Mouse (Mus musculus) kidney, adult 18-20 months (tissue): ENCODE results near the gene Pcbd2.
"Not testable (repeated sequence)": the region's sequence is repeated elsewhere in the genome, so short reads cannot be mapped to it uniquely, and the experiment has no call there.

Experiments used
- DNase-seq: peaks from one replicate; pipeline ENCODE4 v3.0.0; 2021

Pcbd2 gene

GRCm38 (mm10) chr13:55727120-55727838, at the start of gene Pcbd2:
Gene Pcbd2, plus strand, starts transcription at chr13:55727368.
- DNase-seq, result peak; percentile 88

DNA sequence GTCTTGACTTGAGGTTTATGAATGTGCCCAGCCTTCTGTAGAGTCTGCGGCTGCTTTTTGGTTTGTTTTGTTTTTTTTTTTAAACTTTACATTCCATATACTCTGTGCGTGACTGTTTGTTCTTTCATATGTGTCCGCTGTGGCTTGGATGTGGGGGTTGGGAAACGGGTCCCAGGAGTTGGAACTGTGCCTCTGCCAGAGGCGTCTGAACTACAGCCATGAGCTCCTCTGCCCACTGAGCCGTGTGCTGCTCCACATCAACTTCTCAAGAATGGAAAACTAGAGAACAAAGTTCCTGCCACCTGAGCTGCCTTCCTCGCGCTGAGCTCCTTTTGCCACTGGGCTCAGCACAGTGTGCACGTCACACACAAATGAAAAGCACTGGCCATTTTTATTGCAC, 45.0 kb upstream of the Pcbd2 start:
- DNase-seq, result peak; percentile 36

GRCm38 (mm10) chr13:55683581-55683980, 43.6 kb upstream of the Pcbd2 start:
- DNase-seq, result no peak

DNA sequence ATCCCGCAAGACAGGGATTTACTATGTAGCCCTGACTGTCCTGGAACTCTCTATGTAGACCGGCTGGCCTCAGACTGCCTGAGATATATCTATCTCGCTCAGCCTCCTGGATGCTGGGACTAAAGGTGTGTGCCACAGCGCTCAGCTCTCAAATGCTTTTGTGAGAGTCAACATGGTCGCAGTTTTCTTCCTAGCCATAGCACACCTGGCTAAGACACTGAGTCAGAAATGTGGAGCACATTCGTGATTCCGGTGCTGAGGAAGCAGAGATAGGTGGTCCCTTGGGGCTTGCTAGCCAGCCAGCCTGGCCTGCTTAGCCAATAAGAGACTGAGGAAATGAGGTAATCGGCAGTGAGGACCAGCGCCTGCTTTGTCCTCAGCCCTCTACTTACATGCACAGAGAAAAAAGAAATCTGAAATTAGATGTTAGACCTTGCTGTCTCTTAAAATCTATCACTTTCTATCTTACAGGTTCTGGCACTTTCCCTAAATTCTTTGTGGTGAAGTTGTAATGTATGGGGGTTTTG, 41.0 kb upstream of the Pcbd2 start:
- no peak for DNase-seq

GRCm38 (mm10) chr13:55687927-55688602, 39.1 kb upstream of the Pcbd2 start:
- no peak for DNase-seq

GRCm38 (mm10) chr13:55692535-55693242, 34.5 kb upstream of the Pcbd2 start, which contains the start of gene B230219D22Rik:
Gene B230219D22Rik, plus strand, starts transcription at chr13:55693124.
- peak; percentile 90 for DNase-seq

DNA sequence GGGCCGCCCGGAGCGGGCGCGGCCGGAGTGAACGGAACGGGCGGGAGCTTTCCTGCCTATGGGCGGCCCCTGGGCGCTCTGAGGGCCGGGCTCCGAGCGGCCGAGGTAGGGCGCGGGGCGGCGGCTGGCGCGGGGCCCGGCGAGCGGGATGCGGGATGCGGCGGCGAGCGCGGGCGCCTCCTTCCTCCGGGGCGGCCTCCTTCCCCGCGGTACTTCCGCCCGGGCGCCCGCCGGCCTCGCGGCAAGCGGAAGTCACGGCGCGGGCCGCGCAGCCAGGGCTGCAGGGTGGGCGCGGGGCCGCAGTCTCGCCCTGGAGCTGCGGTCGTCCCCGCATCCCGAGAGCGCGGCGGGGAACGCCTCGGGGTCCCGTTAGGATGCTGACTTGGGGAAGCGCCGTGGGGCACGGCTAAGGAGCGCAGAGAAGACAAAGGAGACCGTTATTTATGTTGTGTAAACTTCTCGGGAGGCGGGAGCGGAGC, 33.9 kb upstream of the Pcbd2 start:
- DNase-seq, result no peak

DNA sequence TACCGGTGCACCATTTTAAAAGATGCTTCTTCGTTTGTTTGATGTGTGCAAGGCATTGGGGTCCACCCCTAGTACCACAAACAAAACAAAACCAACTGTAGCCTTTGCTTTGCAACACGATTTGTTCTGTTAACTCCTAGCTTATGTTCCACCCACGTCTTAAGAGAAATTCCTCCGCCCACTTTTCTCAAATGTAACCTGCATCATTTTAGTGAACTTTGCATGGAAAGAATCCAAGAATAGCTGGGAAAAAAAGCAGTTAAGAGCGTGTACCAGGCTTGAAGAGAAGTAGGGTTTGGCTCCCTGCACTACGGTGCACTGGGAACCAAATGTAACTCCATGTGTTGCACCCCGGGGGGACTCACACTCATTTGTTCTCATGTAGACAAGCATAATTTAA, 33.1 kb upstream of the Pcbd2 start:
- no peak for DNase-seq

- not testable (repeated sequence) for DNase-seq
These were observed 31.2 kb upstream of the Pcbd2 start for GRCm38 (mm10) chr13:55695989-55696388.

DNA sequence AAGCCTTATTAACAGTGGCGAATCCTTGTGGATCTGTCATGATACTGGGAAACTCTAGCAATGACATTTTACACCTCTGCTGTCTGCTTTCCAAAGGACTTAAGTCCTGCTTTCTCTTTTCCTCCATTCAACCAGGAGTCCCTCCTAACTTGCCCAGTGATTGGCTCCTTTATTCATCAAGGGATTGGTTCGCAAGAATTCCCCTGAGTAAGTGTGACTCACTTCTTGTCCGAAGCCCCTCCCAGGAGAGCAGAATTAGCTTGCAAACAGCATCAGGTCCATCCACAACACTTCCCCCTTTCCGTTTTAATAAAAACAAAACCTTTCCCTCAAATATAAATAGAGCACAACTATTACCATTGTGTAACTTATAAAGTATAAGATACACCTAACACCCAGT, 22.9 kb upstream of the Pcbd2 start:
- no peak for DNase-seq

- DNase-seq, result no peak
These were observed 14.3 kb upstream of the Pcbd2 start for GRCm38 (mm10) chr13:55712846-55713245.

DNA sequence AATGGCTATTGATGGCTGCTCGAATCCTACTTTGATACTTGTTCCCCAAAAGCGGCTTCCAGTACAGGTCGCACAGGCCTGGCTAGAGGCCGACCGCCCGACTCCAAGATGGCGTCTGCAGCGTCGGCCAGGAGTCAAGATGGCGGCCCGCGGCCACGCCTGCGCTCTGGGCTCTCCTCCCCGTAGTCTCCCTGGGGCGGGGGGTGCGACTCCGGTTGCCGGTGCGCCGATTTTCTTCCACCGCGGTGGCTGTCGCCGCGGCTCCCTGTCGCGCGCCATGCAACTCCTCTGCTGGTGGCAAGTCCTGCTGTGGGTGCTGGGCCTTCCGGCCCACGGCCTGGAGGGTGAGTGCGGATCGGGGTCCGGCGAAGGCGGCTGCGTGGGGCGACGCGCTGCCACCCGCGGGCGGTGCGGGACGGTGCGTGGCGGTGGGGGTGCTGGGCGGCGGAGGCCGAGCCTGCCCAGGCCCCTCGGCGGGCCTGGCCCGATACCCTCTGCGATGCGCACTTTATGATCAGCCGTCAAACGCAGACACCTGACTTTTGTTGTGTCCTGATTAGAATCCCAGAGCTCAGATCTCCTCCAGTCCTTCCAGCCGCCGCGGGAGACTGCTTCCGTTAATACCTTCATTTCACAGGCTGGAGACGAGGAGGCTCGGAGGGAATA, 12.5 kb upstream of the Pcbd2 start, which contains the start of gene Txndc15:
TSS of gene Txndc15 (plus strand) at position 150 of the 666 bp plus-strand sequence.
- DNase-seq, result peak; percentile 92

DNA sequence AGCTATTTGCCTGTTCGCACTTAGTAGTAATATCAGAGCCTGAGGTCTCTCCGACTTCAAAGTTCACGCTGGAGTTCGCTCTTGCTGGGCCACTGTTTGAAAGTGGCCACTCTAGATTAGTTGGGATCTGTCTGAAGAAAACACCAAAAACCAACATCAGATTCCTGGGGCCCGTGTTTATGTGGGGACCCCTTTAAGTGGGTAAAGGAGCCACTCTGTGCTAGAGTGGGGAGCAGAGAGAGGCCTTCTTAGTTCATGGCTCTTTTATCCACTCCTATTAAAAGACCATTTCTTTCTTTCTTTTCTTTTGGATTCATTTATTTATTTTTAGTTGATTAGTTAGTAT, 12.0 kb upstream of the Pcbd2 start:
- no peak for DNase-seq

DNA sequence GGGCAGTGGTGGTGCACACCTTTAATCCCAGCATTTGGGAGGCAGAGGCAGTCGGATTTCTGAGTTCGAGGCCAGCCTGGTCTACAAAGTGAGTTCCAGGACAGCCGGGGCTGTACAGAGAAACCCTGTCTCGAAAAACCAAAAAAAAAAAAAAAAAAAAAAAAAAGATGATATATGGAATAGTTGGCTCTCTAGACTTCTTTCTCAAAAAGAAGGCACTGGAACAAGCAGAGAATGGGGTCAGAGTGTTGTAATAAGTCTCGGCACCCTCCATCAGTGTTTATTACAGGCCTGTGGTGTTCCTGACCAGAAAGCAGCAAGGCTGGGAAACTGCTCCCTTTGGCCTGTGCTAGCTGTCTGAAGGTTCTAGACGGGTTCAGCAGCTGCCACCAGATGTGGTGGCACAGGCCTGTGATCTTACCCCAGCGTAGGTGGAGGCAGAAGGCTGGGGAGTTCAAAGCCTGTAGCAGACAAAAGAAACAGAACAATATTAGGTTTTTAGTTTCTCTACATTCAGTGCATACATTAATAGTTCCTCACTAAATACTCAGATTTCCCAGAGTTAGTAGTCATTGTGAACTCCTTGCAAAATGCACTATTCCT, 11.2 kb upstream of the Pcbd2 start:
- DNase-seq, result no peak

DNA sequence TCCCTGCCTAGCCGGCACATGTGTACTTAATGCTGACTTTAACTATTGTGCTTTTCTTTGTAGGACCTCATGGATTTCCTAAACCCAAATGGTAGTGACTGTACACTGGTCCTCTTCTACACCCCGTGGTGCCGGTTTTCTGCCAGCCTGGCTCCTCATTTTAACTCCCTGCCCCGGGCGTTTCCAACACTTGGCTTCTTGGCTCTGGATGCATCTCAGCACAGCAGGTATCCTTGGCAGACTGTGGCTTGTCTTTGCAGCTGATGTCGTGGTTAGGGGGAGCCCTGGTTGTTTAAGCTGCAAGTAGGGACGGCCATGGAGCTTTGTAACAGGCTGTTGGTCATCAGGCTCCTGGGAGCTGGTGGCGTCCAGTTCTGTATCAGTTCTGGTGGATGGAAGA, 5.7 kb upstream of the Pcbd2 start:
- no peak for DNase-seq

- no peak for DNase-seq
These were observed 5.2 kb upstream of the Pcbd2 start for GRCm38 (mm10) chr13:55721995-55722394.

DNA sequence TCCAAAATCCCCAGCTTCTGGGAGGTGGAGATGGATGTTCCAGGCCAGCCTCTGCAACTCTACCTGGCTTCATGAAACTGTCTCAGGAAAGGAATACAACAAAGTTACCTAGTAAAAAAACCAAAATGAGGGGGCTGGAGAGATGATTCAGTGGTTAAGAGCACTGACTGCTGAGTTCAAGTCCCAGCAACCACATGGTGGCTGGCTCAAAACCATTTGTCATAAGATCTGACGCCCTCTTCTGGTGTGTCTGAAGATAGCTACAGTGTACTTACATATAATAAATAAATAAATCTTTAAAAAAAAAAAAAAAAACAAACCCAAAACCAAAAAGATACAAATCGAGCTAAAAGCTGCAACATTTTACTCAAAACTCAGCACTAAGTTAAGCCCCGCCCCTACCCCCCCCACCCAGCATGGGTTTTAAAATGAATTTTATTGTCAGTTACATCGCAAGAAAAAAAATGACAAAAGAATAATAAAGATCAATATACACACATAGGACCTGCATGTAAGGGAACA, 509 bp upstream of the Pcbd2 start:
- DNase-seq, result no peak

DNA sequence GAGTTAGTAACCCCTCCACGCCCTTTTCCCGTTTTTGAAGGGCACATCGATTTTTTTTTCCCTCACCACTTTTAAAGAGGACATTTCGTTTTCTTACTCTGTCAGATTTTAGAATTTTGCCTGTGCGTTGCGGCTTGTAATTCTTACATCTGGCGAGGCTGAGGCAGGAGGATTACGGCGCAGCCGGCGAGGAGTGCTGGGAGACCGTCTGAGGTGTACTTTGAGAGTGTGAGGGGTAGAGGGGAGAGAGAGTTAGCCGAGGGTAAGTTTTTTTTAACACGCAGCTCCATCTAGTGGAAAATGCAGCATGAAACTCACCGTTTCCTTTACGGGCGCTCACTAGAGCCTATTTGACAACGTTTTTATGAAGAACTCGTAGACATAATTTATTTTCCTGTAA, 671 bp downstream of the Pcbd2 start:
- peak; percentile 72 for DNase-seq

DNA sequence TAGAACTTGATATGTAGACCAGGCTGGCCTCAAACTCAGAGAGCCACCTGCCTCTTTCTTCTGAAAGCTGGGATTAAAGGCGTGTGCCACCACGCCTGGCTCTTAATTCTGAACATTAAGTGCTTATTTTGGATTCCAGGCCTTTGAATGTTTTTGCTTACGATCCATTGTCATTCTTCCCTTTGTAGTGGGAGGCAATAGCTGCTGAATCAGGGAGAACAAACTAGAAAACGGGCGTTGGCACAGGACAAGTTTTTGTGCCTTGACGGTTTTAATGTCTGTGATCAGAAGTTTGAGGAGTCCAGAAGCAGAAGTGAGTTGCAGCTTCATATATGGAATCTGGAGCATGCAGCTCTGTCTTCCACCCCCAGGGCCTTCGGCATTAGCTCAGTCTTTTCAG, 3.5 kb downstream of the Pcbd2 start:
- DNase-seq, result no peak

DNA sequence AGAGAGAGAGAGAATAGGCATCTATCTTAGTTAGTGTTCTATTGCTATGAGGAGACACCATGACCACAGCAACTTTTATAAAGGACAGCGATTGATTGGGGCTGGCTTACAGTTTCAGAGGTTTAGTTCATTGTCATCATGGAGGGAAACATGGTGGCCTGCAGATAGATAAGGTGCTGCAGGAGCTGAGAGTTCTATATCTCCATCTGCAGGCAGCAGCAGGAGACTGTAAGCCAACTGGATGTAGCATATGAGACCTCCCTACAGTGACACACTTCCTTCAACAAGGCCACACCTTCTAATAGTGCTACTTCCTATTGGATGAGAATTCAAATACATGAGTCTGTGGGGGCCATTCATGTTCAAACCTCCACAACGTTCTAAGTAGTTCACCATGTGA, 5.0 kb downstream of the Pcbd2 start:
- no peak for DNase-seq

GRCm38 (mm10) chr13:55733628-55734502, 6.7 kb downstream of the Pcbd2 start:
- DNase-seq, result no peak
